Mouse (Mus musculus): ENCODE data around the gene Btg1.
A peak's percentile ranks its signal among the peaks of the same experiment; 100 is the strongest.

The Btg1 gene

GRCm38 (mm10) chr10:96616001-96616708, 651 bp upstream of the Btg1 start:
- no peak for DNase-seq

GRCm38 (mm10) chr10:96617221-96617950, 580 bp downstream of the Btg1 start:
- peak in 1 of 2 experiments; percentile 24 for DNase-seq

- peak; percentile 79 to 86 for DNase-seq
These were observed 1.3 kb downstream of the Btg1 start for GRCm38 (mm10) chr10:96617951-96618575.

GRCm38 (mm10) chr10:96619951-96620889, 3.4 kb downstream of the Btg1 start:
- DNase-seq, result no peak

- DNase-seq, result peak in 1 of 2 experiments; percentile 38
These were observed 4.1 kb downstream of the Btg1 start for GRCm38 (mm10) chr10:96620890-96621271.

- DNase-seq, result no peak
These were observed 4.6 kb downstream of the Btg1 start for GRCm38 (mm10) chr10:96621361-96621945.

GRCm38 (mm10) chr10:96621980-96622645, 5.3 kb downstream of the Btg1 start:
- DNase-seq, result peak in 1 of 2 experiments; percentile 47

- DNase-seq, result no peak
These were observed 6.2 kb downstream of the Btg1 start for GRCm38 (mm10) chr10:96622761-96623632.

- DNase-seq, result no peak
These were observed 6.9 kb downstream of the Btg1 start for GRCm38 (mm10) chr10:96623633-96624195.

GRCm38 (mm10) chr10:96624406-96624805, 7.6 kb downstream of the Btg1 start:
- no peak for DNase-seq

GRCm38 (mm10) chr10:96625061-96625460, 8.3 kb downstream of the Btg1 start:
- DNase-seq, result no peak

GRCm38 (mm10) chr10:96625682-96626081, 8.9 kb downstream of the Btg1 start:
- DNase-seq, result no peak

- DNase-seq, result no peak
These were observed 9.4 kb downstream of the Btg1 start for GRCm38 (mm10) chr10:96626120-96626750.

- no peak for DNase-seq
These were observed 10.5 kb downstream of the Btg1 start for GRCm38 (mm10) chr10:96627332-96627731.

- no peak for DNase-seq
These were observed 11.5 kb downstream of the Btg1 start for GRCm38 (mm10) chr10:96628100-96628912.

- DNase-seq, result no peak
These were observed 12.1 kb downstream of the Btg1 start for GRCm38 (mm10) chr10:96628913-96629199.

- DNase-seq, result no peak
These were observed 13.3 kb downstream of the Btg1 start for GRCm38 (mm10) chr10:96630110-96630509.

GRCm38 (mm10) chr10:96631066-96631711, 14.4 kb downstream of the Btg1 start:
- DNase-seq, result no peak

Measured in kidney, adult 8-10 months (tissue).